Comparison of ENCODE assay signal across 24 mouse cellular contexts in genomic region chr11:35110784-35111183, GRCm38 (mm10). TPM values are rescaled to one million over a fixed set of nuclear protein-coding genes. Genes with fewer than 3 reads are reported as not detected.
"Had no signal": no experiment of that assay in that cellular context is flagged by ENCODE, and none has a peak within 500 bp of the region (broad histone marks: within the 10 kb centered on the region; RNA-seq: fewer than 3 reads in every experiment).

No protein-coding gene starts in this region.

- ATAC-seq: hindbrain, postnatal 0 days; intestine, embryonic 16.5 days had no signal

- H3K27me3 ChIP-seq: hindbrain, embryonic 13.5 days; hindbrain, embryonic 15.5 days; limb, embryonic 12.5 days; liver, embryonic 13.5 days had no signal

- H3K27ac ChIP-seq: hindbrain, embryonic 13.5 days; hindbrain, embryonic 15.5 days; hindbrain, postnatal 0 days; kidney, embryonic 15.5 days; kidney, postnatal 0 days; left cerebral cortex, adult 2 months; limb, embryonic 10.5 days; limb, embryonic 12.5 days; liver, embryonic 13.5 days had no signal

- H3K36me3 ChIP-seq: hindbrain, embryonic 13.5 days; hindbrain, embryonic 15.5 days; kidney, embryonic 15.5 days; limb, embryonic 10.5 days; limb, embryonic 12.5 days; liver, embryonic 13.5 days had no signal

- H3K4me2 ChIP-seq: heart, embryonic 11.5 days; hindbrain, embryonic 13.5 days; hindbrain, embryonic 15.5 days; kidney, embryonic 15.5 days; limb, embryonic 12.5 days; liver, embryonic 11.5 days; liver, embryonic 13.5 days had no signal

- H3K4me1 ChIP-seq: hindbrain, embryonic 13.5 days; hindbrain, embryonic 15.5 days; kidney, embryonic 15.5 days had no signal

- H3K4me3 ChIP-seq: hindbrain, embryonic 13.5 days; hindbrain, embryonic 15.5 days; kidney, embryonic 15.5 days; left cerebral cortex, adult 2 months; limb, embryonic 10.5 days; limb, embryonic 12.5 days; liver, embryonic 13.5 days had no signal

- DNase-seq: gastrocnemius, postnatal 14 days; gastrocnemius, postnatal 36 days; heart, adult 18-20 months; heart, postnatal 10 days; kidney, adult 11 months; kidney, adult 2 months; kidney, adult 9 months; kidney, postnatal 14 days; kidney, postnatal 36 days; layer of hippocampus, adult 9-11 months; liver; liver, embryonic 13.5 days had no signal

- H3K9me3 ChIP-seq: hindbrain, embryonic 13.5 days; hindbrain, embryonic 15.5 days; kidney, embryonic 15.5 days; limb, embryonic 10.5 days; limb, embryonic 12.5 days; liver, embryonic 13.5 days had no signal

- H3K9ac ChIP-seq: hindbrain, embryonic 13.5 days; hindbrain, embryonic 15.5 days; kidney, embryonic 15.5 days; limb, embryonic 12.5 days; liver, embryonic 13.5 days had no signal

RNA-seq across cellular contexts. Expression of gene Slit3, which starts 10.2 kb away (rescaled TPM):
- total RNA-seq: hematopoietic stem cell, adult 5-6 weeks had no signal
